Mouse (Mus musculus) ovary, adult 2 months (tissue): ENCODE results near the gene B3galnt1. TPM values are rescaled to one million over a fixed set of nuclear protein-coding genes. Genes with fewer than 3 reads are reported as not detected.

Experiments
- polyA plus RNA-seq: library from polyadenylated mRNA; depleted of rRNA; stranded (reverse); fragments of >200 nt; gene quantifications from 2 replicates; pipeline ENCODE4 v1.2.3, GENCODE M21; 2012; rRNA removed

The B3galnt1 gene
- 26.7 and 27.1 TPM in 2 replicates for polyA plus RNA-seq

GRCm38 (mm10) chr3:69598261-69599165, at the start of gene B3galnt1:
Gene B3galnt1, minus strand, starts transcription at chr3:69598960.

Other genes starting within 250 kb of the B3galnt1 start
- gene Nmd3, start 123.0 kb upstream of the B3galnt1 start, polyA plus RNA-seq, result 57.3 and 72.2 TPM in 2 replicates